Mouse (Mus musculus): ENCODE data around the gene Polr1d. TPM values are rescaled to one million over a fixed set of nuclear protein-coding genes. Genes with fewer than 3 reads are reported as not detected.

The Polr1d gene
- 93.9 and 103 TPM in 2 replicates for polyA plus RNA-seq (2015; fragmentation: Nextera tagmentation; extraction: Ambion mirVana)

DNA sequence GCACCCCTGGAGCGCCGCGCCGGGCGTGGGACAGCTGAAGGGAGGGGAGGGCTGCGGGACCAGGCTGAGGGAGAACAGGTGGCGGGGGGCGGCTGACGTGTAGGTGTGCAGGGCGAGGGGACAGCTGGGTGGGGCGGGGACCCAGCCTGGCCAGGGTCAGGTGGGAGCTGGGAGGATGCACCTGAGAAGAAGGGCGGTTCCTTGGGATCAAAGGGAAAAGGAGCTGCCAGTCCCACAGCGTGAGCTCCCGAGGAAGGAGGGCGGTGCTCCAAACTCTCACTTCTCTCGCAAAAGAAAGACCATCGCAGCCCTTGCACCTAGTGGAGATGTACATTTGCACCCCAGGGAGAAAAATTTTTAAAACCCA is at the start of gene Polr1d:
Gene Polr1d (plus strand): TSS at position 252 of the 367 bp plus-strand sequence.

DNA sequence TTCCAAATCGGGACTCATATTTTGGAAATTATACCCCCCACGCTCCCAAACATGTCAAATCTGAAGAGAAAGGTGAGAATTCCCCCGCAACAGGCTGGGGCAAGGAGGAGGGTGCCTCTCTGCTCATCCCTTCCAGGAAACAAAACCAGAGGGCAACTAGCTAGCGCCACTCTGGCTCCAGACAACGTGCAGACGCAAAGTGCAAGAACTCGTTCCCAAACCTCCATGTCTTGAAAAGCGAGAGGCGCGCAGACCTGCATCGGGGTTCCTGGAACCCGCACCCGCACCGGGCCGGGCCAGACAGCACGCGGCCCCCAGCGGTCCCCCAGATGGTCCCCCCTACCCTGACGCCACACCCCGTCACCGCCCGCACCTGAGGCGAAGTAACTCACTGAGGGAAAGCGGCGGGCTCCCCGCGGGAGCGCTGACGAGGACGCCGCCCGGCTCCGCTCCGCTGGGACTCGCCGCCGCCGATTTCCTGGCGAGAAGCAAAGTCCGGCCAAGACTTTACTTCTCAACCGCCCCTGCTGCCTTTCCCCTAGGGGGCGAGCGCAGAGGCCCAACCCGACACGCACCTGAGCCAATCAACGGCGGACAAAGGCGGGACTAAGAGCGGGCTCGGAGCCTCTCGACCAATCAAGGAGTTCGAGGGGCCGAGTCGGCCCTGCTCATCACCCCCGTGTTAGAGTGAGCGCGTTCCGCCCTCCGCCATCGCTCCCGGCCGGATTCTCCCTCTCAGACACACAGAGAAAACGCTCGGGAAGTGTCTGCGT is 638 bp upstream of the Polr1d start, which contains the start of gene Lnx2:
Gene Lnx2 (minus strand): TSS at position 561 of the 773 bp plus-strand sequence.

Other genes with a start within 250 kb of the Polr1d start
- 365 and 385 TPM in 2 replicates for gene Rpl21, start 244.2 kb upstream of the Polr1d start, polyA plus RNA-seq (2015; fragmentation: Nextera tagmentation; extraction: Ambion mirVana)
- 14.8 and 16.2 TPM in 2 replicates for gene Rasl11a, start 232.0 kb upstream of the Polr1d start, polyA plus RNA-seq (2015; fragmentation: Nextera tagmentation; extraction: Ambion mirVana)
- 93.9 and 96.1 TPM in 2 replicates for gene Gtf3a, start 128.4 kb upstream of the Polr1d start, polyA plus RNA-seq (2015; fragmentation: Nextera tagmentation; extraction: Ambion mirVana)
- gene Mtif3, start 113.2 kb upstream of the Polr1d start, polyA plus RNA-seq (2015; fragmentation: Nextera tagmentation; extraction: Ambion mirVana): 26.9 and 32.9 TPM in 2 replicates
- 2.6 and 2.9 TPM in 2 replicates for gene Lnx2, start 464 bp upstream of the Polr1d start, polyA plus RNA-seq (2015; fragmentation: Nextera tagmentation; extraction: Ambion mirVana)
- gene Gsx1, start 111.6 kb downstream of the Polr1d start, polyA plus RNA-seq (2015; fragmentation: Nextera tagmentation; extraction: Ambion mirVana): 1.2 and 1.5 TPM in 2 replicates
- not detected in 2 replicates for gene Pdx1, start 192.9 kb downstream of the Polr1d start, polyA plus RNA-seq (2015; fragmentation: Nextera tagmentation; extraction: Ambion mirVana)
- not detected in 2 replicates for gene Cdx2, start 230.2 kb downstream of the Polr1d start, polyA plus RNA-seq (2015; fragmentation: Nextera tagmentation; extraction: Ambion mirVana)
- not detected in 2 replicates for gene Urad, start 245.4 kb downstream of the Polr1d start, polyA plus RNA-seq (2015; fragmentation: Nextera tagmentation; extraction: Ambion mirVana)

All from neural tube, postnatal 0 days (tissue).